Mouse (Mus musculus) neural tube, embryonic 11.5 days (tissue): ENCODE results near the gene Crcp. TPM values are rescaled to one million over a fixed set of nuclear protein-coding genes. Genes with fewer than 3 reads are reported as not detected.

Source experiments
- ATAC-seq: fragments of 200-750 bp; cut with Nextera tagmentation; 2 replicates; pipeline ENCODE4 v1.8.0; 2017; ENCODE audit warnings: moderate number of reproducible peaks, mild to moderate bottlenecking, moderate TSS enrichment, moderate library complexity; ENCODE audit not compliant: insufficient read depth, low FRiP score, low TSS enrichment
- DNase-seq: peaks from one replicate; pipeline ENCODE4 v3.0.0-alpha.2; 2015; ENCODE audit warnings: low spot score
- H3K27ac ChIP-seq: fragments of 300-500 bp; sonication (generic); 2 replicates; pipeline ENCODE4 v1.5.1; 2014; ENCODE audit warnings: low read depth, mild to moderate bottlenecking, low read length
- H3K27me3 ChIP-seq: fragments of 300-500 bp; sonication (generic); 2 replicates; pipeline ENCODE4 v1.6.1; 2014; ENCODE audit warnings: mild to moderate bottlenecking, low read length, mixed read lengths; ENCODE audit not compliant: control insufficient read depth, insufficient read depth
- H3K36me3 ChIP-seq: fragments of 300-500 bp; sonication (generic); 2 replicates; pipeline ENCODE4 v1.6.1; 2014; ENCODE audit warnings: mild to moderate bottlenecking, low read length, moderate library complexity, mixed read lengths; ENCODE audit not compliant: control insufficient read depth, insufficient read depth
- H3K4me1 ChIP-seq: fragments of 300-500 bp; sonication (generic); 2 replicates; pipeline ENCODE4 v1.6.1; 2014; ENCODE audit warnings: low read length, mixed read lengths; ENCODE audit not compliant: control insufficient read depth, insufficient read depth
- H3K4me2 ChIP-seq: fragments of 300-500 bp; sonication (generic); 2 replicates; pipeline ENCODE4 v1.6.1; 2014; ENCODE audit warnings: low read depth, mild to moderate bottlenecking, moderate library complexity
- H3K4me3 ChIP-seq: fragments of 300-500 bp; sonication (generic); 2 replicates; pipeline ENCODE4 v1.5.1; 2014; ENCODE audit warnings: low read depth, low read length
- H3K9ac ChIP-seq: fragments of 300-500 bp; sonication (generic); 2 replicates; pipeline ENCODE4 v1.6.1; 2014; ENCODE audit warnings: mild to moderate bottlenecking, low read length
- H3K9me3 ChIP-seq: fragments of 300-500 bp; sonication (generic); 2 replicates; pipeline ENCODE4 v1.6.1; 2016; ENCODE audit warnings: low read length; ENCODE audit not compliant: control insufficient read depth
- WGBS: fragments of 180-500 bp; shearing (Covaris S2); extraction: QIAGEN DNeasy Blood & Tissue Kit; methylation state at CpG from one replicate; pipeline ENCODE4 v1.1.7; 2014; 5-methylcytosine and 5-hydroxymethylcytosine counted together
- polyA plus RNA-seq: library from polyadenylated mRNA; unstranded; fragments of >200 nt; fragmentation: Nextera tagmentation; extraction: Ambion mirVana; gene quantifications from 2 replicates; pipeline ENCODE4 v1.2.1, GENCODE M21; 2014

The Crcp gene
- polyA plus RNA-seq, 1 experiment from 2014 or later, result 43.2 TPM

DNA sequence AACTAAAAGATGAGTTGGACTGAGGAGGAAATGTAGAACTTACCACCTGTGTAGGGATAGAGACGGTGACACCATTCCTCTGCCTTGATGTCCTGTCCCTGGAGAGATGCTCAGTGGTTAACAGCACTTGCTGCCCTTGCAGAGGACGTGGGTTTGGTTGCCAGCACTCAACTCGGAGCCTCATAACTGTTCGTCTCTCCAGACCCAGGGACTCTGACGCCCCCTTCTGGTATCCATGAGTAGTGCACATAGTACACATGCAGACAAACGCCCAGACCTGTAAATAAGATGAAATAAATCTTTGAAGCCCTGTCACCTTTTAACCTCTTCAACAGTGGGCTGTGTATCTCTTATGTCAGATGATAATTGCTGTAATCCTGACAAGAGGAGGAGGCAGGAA is 17.9 kb downstream of the Crcp start:
- Histone ChIP-seq H3K36me3 (peaks cover 10% of the 10 kb centered on the region), H3K27ac (no peak overlapping the region), H3K9me3 (no peaks in the 10 kb centered on the region), H3K27me3 (no peaks in the 10 kb centered on the region), H3K9ac (no peak overlapping the region), H3K4me3 (no peak overlapping the region), H3K4me2 (no peak overlapping the region), H3K4me1 (no peaks in the 10 kb centered on the region)
- no peak for ATAC-seq
- no peak for DNase-seq
- WGBS, result 76% methylated on average over 6 of the region's 6 CpGs

DNA sequence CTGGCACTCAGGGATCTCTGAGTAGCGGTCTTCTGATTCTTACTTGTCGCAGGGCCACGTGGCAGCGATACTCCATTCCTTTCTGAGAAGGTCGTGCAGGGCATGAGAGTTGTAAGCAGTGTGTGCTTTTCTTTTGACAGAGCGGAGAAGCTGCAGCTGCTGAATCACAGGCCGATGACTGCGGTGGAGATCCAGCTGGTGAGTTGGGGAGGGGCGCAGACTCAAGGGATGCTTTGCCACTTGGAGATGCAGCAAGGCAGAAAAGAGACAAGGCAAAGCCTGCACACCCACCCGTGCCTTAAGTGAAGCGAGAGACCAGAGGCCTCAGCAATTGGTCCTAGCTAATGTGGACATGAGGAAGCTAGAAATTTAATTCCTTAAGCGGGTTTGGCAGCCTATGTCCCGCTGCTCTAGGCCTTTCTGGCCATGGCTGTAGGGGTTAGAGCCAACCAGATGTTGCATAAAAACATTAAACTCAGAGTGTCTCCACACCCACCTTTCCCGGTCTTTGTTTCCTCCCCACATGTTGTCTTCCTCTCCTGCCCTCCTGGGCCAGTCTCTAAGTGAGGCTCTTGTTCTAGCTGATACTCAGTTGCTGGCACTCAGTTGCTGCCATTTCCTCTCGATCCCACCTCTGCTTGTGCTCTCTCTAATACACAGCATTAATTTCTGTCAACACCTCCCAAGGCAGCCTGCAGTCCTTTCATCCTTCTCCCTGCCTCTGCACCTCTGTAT is 19.9 kb downstream of the Crcp start:
- no peak overlapping the region for H3K4me2 ChIP-seq
- H3K9ac ChIP-seq, result no peak overlapping the region
- DNase-seq (no peak), ATAC-seq (no peak)
- H3K4me1 ChIP-seq, result no peaks in the 10 kb centered on the region
- H3K4me3 ChIP-seq, result no peak overlapping the region
- 88% methylated on average over 15 of the region's 15 CpGs for WGBS
- H3K36me3 ChIP-seq, result peaks cover 7% of the 10 kb centered on the region
- H3K27me3 ChIP-seq, result no peaks in the 10 kb centered on the region
- no peak overlapping the region for H3K27ac ChIP-seq
- no peaks in the 10 kb centered on the region for H3K9me3 ChIP-seq

DNA sequence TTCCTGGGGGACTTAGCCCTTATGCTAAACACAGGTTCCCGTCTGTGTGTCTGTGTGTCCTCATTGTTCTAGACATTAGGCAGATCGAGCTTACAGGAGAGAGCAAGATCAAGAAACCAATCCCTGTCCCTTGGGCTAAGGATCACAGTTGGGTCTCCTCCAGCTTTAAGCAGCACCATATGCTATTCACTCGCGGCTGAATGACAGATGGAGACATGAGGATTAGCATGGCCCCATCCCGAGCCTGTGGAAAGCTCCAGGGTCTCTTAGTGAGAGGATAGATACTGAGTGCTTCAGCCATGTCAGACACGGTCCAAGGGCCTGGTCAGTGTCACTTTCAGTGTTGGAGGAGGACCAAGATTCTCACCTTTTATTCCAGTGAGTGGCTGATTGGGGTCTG is 21.3 kb downstream of the Crcp start:
- H3K27me3 ChIP-seq, result no peaks in the 10 kb centered on the region
- no peaks in the 10 kb centered on the region for H3K4me1 ChIP-seq
- H3K9me3 ChIP-seq, result no peaks in the 10 kb centered on the region
- no peak overlapping the region for H3K4me2 ChIP-seq
- ATAC-seq, result no peak
- H3K4me3 ChIP-seq, result no peak overlapping the region
- H3K36me3 ChIP-seq, result peaks cover 7% of the 10 kb centered on the region
- DNase-seq, result no peak
- WGBS, result 73% methylated on average over 6 of the region's 6 CpGs
- H3K27ac ChIP-seq, result no peak overlapping the region
- H3K9ac ChIP-seq, result no peak overlapping the region

DNA sequence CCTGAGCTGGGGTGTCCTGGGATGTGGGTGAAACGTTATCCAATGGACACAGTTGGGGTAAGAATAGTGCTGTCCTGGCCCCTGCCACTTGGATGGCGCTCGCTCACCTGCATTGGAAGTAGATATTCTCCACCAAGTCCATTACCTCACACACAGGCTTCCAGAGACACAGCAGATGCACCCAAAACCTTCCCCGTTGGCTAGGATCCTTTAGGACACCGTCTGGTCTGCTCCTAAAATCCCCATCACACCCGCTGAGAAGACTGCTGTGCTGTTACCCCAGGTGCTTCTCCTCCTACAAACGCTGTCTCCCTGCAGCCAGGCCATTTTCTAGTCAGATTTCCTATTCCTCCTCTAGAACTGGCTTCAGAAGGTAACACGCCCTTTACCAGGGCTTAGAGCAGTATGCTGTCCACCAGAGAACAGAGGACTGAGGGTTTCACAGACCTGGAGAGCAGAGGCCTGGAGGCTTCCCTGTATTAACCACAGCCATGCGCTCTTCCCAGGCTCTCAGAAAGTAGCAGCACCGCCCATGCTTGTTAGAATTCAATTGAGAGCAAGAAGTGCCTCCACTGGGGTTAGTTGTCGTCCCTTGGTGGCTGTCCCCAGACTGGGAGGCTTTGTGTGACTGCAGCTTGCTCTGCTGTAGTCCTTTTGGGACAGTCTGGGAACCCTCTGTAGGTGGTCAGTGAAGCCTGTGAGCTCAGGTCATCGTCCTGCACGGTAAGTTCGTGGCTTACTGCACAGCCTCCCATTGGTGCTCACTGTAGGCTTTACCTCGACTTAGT is 22.2 kb downstream of the Crcp start:
- Histone ChIP-seq H3K4me1 (no peaks in the 10 kb centered on the region), H3K27me3 (no peaks in the 10 kb centered on the region), H3K36me3 (peaks cover 7% of the 10 kb centered on the region), H3K9me3 (no peaks in the 10 kb centered on the region), H3K4me2 (no peak overlapping the region), H3K9ac (no peak overlapping the region), H3K4me3 (no peak overlapping the region), H3K27ac (no peak overlapping the region)
- ATAC-seq (no peak), DNase-seq (no peak)
- whole genome bisulfite sequencing, result 91% methylated on average over 15 of the region's 15 CpGs

DNA sequence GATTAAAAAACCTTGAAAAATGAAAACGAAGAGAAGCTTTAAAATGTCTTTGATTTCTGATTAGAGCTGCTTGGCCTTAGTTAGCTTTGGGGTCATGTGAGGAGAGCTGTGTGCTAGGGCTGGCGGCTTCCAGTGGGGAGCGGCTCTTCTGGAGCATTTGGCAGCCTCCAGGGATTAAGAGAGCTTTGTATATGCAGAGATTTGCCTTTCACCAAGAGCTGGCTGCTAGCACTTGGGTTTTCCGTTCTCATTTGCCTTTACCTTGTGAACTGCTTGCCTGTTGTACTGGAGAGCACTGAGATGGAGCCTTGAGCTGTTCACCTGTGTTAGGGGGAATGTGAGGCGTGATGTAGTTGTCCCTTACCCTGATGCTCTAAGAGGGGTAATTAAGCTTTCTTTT is 23.4 kb downstream of the Crcp start:
- Histone ChIP-seq H3K27me3 (no peaks in the 10 kb centered on the region), H3K4me2 (no peak overlapping the region), H3K36me3 (no peaks in the 10 kb centered on the region; the same call in none of the 2 replicates), H3K4me3 (no peak overlapping the region), H3K9me3 (no peaks in the 10 kb centered on the region), H3K27ac (no peak overlapping the region), H3K9ac (no peak overlapping the region), H3K4me1 (no peaks in the 10 kb centered on the region)
- no peak for ATAC-seq
- DNase-seq, result no peak
- 87% methylated on average over 5 of the region's 5 CpGs for WGBS

DNA sequence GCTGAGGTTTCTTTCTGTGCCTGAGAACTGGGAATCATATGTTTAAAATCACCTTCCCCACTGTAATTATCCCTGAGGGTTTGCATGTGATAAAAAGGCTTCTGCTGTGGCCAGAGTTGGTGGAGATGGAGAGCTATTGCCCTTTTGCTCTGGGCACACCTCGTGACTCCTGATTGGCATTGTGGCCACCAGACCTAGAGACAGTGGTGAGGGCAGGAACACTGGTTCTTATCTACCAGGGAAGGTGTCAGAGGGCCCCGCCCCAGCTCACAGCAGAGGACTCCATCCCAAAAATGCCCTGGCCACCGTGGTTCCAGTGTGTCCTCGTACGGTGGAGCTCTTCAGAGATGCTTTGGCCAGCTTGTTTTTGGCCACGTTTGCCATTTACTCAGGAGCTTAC is 23.9 kb downstream of the Crcp start:
- Histone ChIP-seq H3K27ac (no peak overlapping the region), H3K9me3 (no peaks in the 10 kb centered on the region), H3K9ac (no peak overlapping the region), H3K4me2 (no peak overlapping the region), H3K27me3 (no peaks in the 10 kb centered on the region), H3K4me3 (no peak overlapping the region), H3K4me1 (no peaks in the 10 kb centered on the region), H3K36me3 (no peaks in the 10 kb centered on the region; the same call in none of the 2 replicates)
- ATAC-seq, result no peak
- WGBS, result 91% methylated on average over 6 of the region's 6 CpGs
- DNase-seq, result no peak

DNA sequence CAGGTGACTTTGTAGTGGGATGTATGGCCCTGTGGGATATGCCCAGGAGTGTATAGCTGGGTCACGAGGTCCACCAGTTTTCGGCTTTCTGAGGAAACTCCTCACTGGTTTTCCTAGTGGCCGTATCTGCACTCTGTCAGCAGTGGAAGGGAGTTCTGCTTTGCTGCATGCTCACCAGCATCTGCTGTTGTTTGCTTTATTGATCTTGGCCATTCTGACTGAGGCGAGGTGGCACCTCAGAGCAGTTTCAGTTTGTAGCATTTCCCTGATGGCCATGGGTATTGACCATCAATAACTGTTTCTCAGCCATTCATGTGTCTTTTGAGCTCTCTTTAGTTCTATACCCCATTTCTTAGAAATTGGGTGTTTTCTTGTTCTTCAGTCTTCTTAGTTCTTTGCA is 26.6 kb downstream of the Crcp start:
- H3K4me3 ChIP-seq, result no peak overlapping the region
- H3K27ac ChIP-seq, result no peak overlapping the region
- DNase-seq (no peak), ATAC-seq (no peak)
- no peaks in the 10 kb centered on the region for H3K27me3 ChIP-seq
- H3K4me2 ChIP-seq, result no peak overlapping the region
- H3K9ac ChIP-seq, result no peak overlapping the region
- H3K36me3 ChIP-seq, result peaks cover 5% of the 10 kb centered on the region
- WGBS, result 90% methylated on average over 4 of the region's 4 CpGs
- no peaks in the 10 kb centered on the region for H3K9me3 ChIP-seq
- H3K4me1 ChIP-seq, result no peaks in the 10 kb centered on the region

DNA sequence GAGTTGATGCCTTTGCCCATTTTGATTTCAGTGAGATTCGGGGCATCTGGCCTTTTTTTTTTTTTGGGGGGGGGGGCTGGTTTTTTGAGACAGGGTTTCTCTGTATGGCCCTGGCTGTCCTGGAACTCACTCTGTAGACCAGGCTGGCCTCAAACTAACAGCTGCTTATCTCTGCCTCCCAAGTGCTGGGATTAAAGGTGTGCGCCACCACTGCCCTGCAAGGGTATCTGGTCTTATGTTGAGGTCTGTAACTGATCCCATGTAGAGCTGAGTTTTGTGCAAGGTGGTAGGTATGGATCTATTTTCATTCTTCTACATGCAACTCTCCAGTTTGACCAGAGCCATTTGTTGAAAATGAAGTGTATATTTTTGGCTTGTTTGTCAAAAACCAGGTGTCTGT is 27.2 kb downstream of the Crcp start:
- H3K9ac ChIP-seq, result no peak overlapping the region
- no peak overlapping the region for H3K4me3 ChIP-seq
- ATAC-seq (no peak), DNase-seq (no peak)
- H3K4me1 ChIP-seq, result no peaks in the 10 kb centered on the region
- H3K9me3 ChIP-seq, result no peaks in the 10 kb centered on the region
- 92% methylated on average over 2 of the region's 2 CpGs for WGBS
- H3K27me3 ChIP-seq, result no peaks in the 10 kb centered on the region
- H3K36me3 ChIP-seq, result peaks cover 5% of the 10 kb centered on the region
- H3K27ac ChIP-seq, result no peak overlapping the region
- H3K4me2 ChIP-seq, result no peak overlapping the region
